Mouse (Mus musculus): Measurements from ENCODE around the gene Rabgap1l. TPM values are rescaled to one million over a fixed set of nuclear protein-coding genes. Genes with fewer than 3 reads are reported as not detected.

Gene Rabgap1l
- polyA plus RNA-seq, 1 experiment: 6.7 TPM

DNA sequence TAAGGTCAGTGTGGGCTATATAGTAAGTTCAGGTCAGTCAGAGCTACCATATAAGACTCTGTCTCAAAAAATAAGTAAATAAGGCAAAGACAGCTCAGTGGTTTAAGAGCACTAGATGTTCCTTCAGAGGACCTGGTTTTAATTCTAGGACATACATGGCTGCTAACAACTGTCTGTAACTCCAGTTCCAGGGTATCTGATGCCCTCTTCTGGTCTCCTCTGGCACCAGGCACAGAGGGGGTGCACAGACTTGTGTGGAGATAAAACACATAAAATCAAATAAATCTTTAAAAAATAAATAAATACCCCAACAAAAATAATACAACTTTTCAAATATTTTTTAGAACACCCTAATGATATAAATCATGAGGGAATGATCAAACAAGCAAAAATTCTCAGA is 2.4 kb downstream of the Rabgap1l start:
- no peak for DNase-seq (ENCODE audit: low read depth, low spot score)

DNA sequence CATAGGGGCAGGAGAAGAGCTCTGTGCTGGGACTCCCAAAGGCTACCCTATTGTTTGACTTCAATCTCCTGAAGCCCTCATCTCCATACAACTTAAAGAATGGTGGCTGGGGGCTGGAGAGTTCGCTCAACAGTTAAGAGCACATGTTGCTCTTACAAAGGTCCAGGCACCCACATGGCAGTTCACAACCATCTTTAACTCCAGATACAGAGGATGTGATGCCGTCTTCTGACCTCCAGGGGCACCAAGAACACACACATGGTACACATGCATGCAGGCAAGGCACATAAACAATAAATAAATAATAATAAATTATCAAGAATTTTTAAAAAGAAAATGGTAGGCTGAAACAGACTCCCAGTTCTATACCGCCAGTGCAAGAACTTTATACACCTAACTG is 3.1 kb downstream of the Rabgap1l start:
- no peak for DNase-seq (ENCODE audit: low read depth, low spot score)
- WGBS: 95% methylated on average over 3 of the region's 3 CpGs

GRCm38 (mm10) chr1:160787926-160788325 is 5.1 kb downstream of the Rabgap1l start:
- WGBS: 68% methylated on average over 1 of the region's 1 CpGs
- DNase-seq (ENCODE audit: low read depth, low spot score): no peak

DNA sequence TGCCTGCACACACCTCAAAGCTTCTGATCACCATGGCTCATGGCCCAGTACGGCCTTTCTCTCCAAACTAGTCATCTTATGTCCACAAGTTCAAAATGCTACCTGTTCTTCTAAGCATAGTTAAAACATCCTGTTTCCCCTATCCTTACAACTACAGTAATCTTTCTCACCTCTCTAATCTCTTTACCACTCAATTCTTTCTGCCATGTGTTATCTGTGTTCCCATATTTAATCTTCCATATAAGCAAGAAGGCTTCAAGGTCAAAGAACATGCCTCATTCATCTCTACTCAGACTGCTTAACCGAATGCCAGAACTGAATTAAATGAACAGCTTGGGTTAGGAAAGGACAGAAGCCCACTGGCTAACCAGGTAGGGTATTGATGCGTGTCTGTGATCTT is 5.8 kb downstream of the Rabgap1l start:
- WGBS: 68% methylated on average over 3 of the region's 3 CpGs
- no peak for DNase-seq (ENCODE audit: low read depth, low spot score)

DNA sequence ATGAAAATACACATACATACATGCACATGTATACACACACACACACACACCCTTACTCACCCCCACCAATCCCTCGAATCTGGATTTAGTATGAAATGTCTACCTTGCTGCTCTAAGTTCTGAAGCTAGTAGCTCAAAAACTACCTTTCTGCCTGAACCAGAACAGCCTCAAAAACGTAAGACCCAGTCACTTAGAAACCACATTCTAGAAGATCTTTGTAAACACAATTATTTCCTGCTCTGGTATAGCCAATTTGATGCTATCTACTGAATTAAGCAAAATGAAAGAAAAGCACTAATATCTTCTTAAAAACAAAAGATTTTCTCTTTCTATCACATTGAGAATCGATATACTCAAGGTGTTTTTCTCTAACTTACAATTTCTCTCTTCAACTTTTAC is 6.4 kb downstream of the Rabgap1l start:
- WGBS: 76% methylated on average over 3 of the region's 3 CpGs
- DNase-seq (ENCODE audit: low read depth, low spot score): no peak

DNA sequence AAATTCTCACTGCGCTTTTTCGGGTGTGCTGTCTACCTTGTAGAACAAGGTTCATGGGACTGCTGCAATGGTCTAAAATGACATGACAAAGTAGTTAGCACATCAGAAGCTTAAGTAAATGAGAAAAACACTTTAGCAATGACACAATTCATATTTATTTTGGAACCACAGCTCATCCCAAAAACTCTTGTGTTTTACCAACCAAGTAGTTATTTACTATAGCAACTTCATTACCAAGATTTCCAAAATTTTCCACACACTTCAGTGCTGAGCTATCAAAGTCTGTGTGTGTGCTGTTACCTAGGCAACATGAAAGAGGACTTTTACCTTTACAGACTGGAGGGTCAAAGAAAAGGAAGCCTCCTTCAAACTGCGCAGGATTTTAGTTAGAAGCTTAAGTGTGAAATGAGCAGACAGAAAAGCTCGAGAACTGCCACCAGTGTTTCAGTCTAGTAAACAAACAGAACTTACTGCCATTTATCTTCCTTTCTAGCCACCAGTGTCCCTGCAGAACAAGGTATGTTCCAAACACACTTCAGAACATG is 7.3 kb downstream of the Rabgap1l start:
- WGBS: 37% methylated on average over 4 of the region's 4 CpGs
- no peak for DNase-seq (ENCODE audit: low read depth, low spot score)

- WGBS: 32% methylated on average over 1 of the region's 1 CpGs
- peak; percentile 57 for DNase-seq (ENCODE audit: low read depth, low spot score)
These were observed 8.9 kb downstream of the Rabgap1l start for GRCm38 (mm10) chr1:160784122-160784521.

- no peak for DNase-seq (ENCODE audit: low read depth, low spot score)
- WGBS: 80% methylated on average over 1 of the region's 1 CpGs
These were observed 18.8 kb downstream of the Rabgap1l start for GRCm38 (mm10) chr1:160774166-160774565.

GRCm38 (mm10) chr1:160765565-160765964 is 27.4 kb downstream of the Rabgap1l start:
- no peak for DNase-seq (ENCODE audit: low read depth, low spot score)
- WGBS: 72% methylated on average over 2 of the region's 2 CpGs

GRCm38 (mm10) chr1:160758243-160758642 is 34.8 kb downstream of the Rabgap1l start:
- 30% methylated on average over 3 of the region's 3 CpGs for whole genome bisulfite sequencing
- DNase-seq (ENCODE audit: low read depth, low spot score): peak; percentile 19

DNA sequence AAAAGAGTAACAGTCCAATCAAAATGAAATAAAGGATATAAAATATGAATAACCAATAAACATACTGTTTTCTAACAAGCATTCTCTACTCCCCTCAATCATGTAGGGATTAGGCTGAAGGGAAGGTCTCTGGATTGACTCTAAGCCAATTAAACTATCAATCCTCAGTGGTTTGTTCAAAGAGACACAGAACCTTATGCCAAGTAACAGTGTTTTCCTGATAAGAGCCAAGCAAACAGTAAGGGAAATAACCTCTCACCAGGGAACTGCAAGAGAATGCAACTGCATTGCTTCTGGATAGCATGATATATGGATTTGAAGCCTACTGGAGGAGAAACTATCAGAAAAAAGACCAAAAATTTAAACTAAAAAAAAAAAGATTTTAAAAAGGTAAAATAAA is 37.7 kb downstream of the Rabgap1l start:
- DNase-seq (ENCODE audit: low read depth, low spot score): no peak

DNA sequence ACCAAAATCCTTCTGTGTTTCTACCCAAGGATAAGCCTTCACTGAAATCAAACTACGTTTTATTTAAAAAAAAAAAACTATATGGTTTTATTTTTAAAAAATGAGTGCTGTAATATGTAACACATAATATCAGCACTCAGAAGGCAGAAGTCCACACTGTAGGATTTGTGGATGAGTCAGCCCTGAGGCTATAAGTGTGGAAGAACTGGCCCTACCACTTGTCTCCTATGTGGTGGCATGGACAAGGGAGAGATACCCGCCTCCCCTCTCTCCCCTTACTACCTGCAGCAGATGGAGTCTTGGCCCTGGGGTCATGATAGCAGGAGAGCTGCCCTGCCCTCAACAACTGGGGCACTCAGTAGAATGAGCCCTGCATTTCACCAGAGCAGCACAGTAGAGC is 42.4 kb downstream of the Rabgap1l start:
- DNase-seq (ENCODE audit: low read depth, low spot score): no peak
- 35% methylated on average over 2 of the region's 2 CpGs for WGBS

DNA sequence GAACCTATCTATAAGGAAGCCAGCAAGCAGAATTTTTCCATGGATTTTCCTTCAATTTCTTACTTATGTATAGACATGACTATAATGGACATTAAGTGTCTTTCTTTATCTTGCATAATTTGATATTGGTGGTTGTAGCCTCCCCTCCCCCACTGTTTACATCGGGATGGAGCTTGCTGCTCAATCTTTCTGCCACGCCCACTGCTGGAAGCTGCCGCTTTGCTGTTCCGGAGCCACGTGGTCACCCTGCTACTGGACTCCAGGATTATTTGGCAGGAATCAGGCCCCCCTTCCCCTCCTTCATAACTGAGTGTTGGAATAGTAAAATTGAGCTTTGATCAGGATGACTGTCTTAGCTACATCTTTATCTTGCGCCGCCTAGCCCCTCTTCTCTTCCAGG is 46.2 kb downstream of the Rabgap1l start:
- 45% methylated on average over 7 of the region's 7 CpGs for WGBS
- no peak for DNase-seq (ENCODE audit: low read depth, low spot score)

DNA sequence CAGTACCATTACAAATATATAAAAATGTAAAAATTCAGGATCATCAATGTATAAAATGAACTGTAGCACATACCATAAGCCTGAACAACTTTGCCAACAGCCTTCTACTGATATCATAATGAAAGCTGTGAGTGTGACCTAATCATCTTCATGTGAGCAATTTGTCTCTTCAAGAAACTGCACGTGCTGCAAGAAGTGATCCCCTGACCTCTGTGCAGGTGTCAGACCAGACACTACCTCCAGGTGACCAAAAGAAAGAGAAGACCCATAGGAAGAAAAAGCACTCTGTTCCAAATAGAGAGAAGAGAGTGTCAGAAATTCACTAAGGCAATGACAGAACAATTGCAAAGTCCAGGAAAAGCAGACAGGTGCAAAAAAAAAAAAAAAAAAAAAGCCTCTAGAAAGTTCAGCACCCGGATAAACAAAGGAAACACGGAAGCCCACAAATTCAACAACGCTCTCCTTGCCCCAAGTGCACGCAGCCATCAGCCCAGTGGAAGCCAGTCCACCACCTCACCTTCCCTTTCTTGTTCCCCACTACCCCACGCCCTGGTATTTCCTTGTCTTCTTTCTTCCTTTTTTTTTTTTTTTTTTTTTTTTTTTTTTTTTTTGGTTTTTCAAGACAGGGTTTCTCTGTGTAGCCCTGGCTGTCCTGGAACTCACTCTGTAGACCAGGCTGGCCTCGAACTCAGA is 47.6 kb downstream of the Rabgap1l start:
- no peak for DNase-seq (ENCODE audit: low read depth, low spot score)

DNA sequence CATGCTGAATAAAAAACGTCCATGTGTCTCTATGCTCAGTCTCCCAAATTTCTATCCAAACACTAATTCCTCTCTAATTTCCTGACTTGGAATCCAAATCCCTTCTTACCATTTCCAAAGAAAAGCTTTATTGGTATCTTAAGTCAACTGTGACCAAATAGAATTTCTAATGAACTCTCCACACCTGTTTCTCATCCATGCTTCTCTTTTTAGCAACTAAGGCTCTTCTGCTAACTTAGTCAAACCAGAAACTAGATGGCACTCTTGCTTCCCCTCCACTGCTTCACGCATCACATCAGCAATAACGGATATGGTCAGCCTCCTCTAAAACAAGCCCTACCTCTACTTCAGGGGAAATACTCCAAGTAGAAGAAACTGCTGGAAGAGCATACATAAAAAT is 49.0 kb downstream of the Rabgap1l start:
- WGBS: 49% methylated on average over 3 of the region's 3 CpGs

More for the DNA sequence above, 47.6 kb downstream of the Rabgap1l start:
- 38% methylated on average over 7 of the region's 7 CpGs for WGBS

GRCm38 (mm10) chr1:160743229-160743628 is 49.8 kb downstream of the Rabgap1l start:
- DNase-seq (ENCODE audit: low read depth, low spot score): peak; percentile 38
- WGBS: 5% methylated on average over 2 of the region's 2 CpGs

More for the DNA sequence above, 49.0 kb downstream of the Rabgap1l start:
- no peak for DNase-seq (ENCODE audit: low read depth, low spot score)

DNA sequence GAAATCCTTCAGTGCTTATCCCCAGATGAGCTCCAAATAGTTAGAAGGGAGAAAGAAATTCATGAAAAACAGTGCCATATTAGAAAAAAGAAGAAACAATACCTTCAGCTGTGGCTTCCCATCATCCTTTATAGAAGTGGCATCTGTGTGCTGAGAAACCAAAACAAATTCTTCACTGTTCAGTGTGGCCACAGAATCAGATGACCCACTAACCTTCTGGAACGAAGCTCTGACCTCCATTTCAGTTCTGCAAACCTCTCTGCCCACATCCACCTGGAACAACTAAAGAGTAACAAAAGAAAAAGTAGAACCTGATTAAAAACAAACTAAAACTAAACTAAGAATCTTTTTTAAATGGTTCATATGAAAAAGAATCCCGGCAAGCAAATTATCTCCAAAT is 52.4 kb downstream of the Rabgap1l start:
- no peak for DNase-seq (ENCODE audit: low read depth, low spot score)
- WGBS: 93% methylated on average over 2 of the region's 2 CpGs

DNA sequence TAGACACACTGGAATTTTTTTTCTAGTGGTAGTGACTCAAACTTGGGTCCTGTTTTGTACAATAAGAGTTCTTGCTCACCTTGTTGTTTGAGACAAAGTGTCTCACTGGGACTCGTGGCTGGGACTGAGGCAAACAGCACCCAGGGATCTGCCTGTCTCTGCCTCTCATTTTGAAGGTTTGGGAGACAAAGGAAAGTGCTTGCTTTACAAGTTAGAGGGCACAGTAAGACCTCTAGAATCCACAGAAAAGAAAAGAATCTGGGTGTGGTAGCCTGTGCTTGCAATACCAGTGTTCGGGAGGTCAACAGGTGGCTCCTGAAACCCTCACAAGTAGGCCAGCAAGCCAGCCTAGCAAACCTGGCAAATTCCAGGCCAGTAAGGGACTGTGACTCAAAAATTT is 58.3 kb downstream of the Rabgap1l start:
- WGBS: 83% methylated on average over 2 of the region's 2 CpGs
- no peak for DNase-seq (ENCODE audit: low read depth, low spot score)

DNA sequence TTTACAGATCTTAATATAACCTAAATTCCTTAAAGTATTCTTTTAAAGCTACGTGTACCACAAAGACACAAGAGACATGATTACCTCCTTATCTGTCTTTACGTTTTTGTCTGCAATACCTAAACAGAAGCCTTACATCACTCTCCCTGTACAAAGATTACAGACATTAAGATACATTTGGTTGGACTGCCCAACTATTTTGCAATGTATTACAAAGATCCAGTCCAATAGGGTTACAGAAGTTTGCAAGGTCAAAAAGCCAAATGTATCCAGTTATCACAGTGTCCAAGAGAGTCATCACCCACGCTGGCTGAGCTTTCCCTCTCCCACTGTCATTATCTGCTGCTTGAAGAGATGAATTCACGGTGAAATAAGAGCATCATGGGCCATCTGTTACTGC is 63.1 kb downstream of the Rabgap1l start:
- WGBS: 87% methylated on average over 4 of the region's 4 CpGs
- DNase-seq (ENCODE audit: low read depth, low spot score): no peak

- 13% methylated on average over 3 of the region's 3 CpGs for WGBS
- DNase-seq (ENCODE audit: low read depth, low spot score): peak; percentile 19
These were observed 75.3 kb downstream of the Rabgap1l start for GRCm38 (mm10) chr1:160717742-160718141.

- no peak for DNase-seq (ENCODE audit: low read depth, low spot score)
These were observed 78.3 kb downstream of the Rabgap1l start for GRCm38 (mm10) chr1:160714685-160715084.

- DNase-seq (ENCODE audit: low read depth, low spot score): no peak
- WGBS: 80% methylated on average over 4 of the region's 4 CpGs
These were observed 79.1 kb downstream of the Rabgap1l start for GRCm38 (mm10) chr1:160713887-160714286.

Data from large intestine, adult 2 months (tissue).